Mouse (Mus musculus) Muller cell, postnatal 12 days (primary cell): ENCODE results near the gene Tmem192.
"Not testable (repeated sequence)": the region's sequence is repeated elsewhere in the genome, so short reads cannot be mapped to it uniquely, and the experiment has no call there.

Experiments
- DNase-seq: peaks from one replicate; pipeline ENCODE4 v3.0.0-alpha.2; 2015; ENCODE audit errors: inconsistent ontology term

Tmem192 gene

GRCm38 (mm10) chr8:64962836-64963235 is 15.9 kb downstream of the Tmem192 start:
- DNase-seq, result no peak

DNA sequence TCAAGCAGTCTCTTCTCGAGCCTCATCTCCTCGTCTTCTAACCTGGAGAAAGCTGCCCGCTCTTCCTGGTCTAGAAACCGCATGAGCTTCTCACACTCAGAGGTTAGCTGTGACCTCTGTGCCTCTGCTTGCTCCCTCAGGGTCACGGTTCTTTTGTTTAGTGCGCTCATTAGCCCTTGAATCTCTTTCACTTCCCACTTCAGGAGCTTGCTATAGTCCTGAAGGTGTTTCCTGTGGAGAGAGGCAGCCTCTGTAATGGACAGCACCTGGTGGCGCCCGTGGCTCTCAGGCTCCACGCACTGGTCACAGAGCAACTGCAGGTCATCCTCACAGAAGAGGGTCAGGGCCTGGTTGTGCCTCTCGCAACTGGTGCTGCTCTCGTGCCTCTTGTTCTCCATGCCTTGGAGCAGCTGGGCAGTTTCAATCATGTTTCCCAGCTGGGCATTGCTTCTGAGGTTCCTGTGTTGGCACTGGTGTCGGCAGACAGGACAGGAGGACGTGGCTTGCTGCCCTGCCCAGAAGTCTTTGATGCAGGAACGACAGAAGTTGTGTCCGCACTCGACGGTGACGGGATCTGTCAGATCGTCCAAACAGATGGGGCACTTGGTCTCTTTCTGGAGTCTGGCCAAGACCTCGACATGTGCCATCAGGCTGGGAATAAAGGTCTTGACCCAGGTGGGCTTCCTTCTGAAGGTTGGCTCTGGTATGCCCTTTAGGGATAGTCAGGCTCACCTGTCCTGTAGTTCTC is 36.3 kb downstream of the Tmem192 start:
- DNase-seq, result no peak

DNA sequence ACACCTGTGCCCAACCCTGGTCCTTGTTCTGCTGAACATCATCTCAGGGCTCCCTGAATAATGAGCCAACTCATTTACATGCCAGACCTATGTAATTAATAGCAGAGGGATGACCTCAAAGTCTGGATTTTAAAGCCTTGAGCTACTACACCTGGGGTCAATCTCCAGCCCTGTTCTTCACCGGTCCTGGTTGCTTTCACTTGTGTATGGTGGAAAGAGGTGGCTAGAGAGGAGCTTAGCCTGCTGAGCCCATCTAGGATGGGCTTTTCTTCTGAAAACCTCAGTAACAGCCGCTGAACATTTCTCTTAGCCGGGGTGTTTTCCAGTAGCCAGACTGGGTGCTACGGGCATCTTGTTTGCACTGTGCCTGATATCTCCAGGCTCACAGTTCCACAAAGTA is 40.7 kb downstream of the Tmem192 start, which contains the start of gene Trim75:
Gene Trim75, minus strand, starts transcription at position 101 of the 400 bp plus-strand sequence.
- no peak for DNase-seq

DNA sequence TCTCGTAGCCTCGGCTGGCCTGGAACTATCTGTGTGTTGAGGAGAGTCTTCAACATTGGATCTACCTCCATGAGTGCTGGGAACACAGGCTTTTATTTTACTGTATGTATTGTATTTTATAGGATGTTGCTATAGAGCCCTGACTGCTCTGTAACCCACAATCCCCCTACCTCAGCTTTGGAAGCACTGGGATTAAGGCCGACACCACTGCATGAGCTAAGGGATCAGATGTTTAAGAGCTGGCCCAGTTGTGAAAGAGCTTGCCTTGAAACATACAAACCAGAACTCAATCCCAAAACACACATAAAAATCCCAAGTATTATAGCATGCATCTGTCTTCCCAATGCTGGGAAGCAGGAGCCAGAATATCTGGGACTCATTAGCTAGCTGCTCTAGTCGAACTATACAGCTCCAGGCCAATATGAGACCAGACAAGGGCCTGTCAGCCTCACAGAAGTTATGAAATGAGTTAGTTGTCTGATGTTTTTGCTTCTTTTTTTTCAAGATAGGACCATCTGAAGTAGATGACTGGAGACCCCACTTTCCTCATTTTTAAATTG is 51.9 kb downstream of the Tmem192 start:
- no peak for DNase-seq

- DNase-seq, result not testable (repeated sequence)
These were observed 60.6 kb downstream of the Tmem192 start for GRCm38 (mm10) chr8:65007616-65008015.

- DNase-seq, result no peak
These were observed 71.4 kb downstream of the Tmem192 start, which contains the start of the genes Trim61 and Trim60 for GRCm38 (mm10) chr8:65018423-65018822. Gene Trim61, minus strand, starts transcription at chr8:65018523. Gene Trim60, minus strand, starts transcription at chr8:65018584.
